Mouse (Mus musculus): ENCODE data around the gene Krt28. TPM values are rescaled to one million over a fixed set of nuclear protein-coding genes. Genes with fewer than 3 reads are reported as not detected.
A peak's percentile ranks its signal among the peaks of the same experiment; 100 is the strongest.

Krt28 gene
- polyA plus RNA-seq, 1 experiment from 2014 or later: 0.29 TPM

DNA sequence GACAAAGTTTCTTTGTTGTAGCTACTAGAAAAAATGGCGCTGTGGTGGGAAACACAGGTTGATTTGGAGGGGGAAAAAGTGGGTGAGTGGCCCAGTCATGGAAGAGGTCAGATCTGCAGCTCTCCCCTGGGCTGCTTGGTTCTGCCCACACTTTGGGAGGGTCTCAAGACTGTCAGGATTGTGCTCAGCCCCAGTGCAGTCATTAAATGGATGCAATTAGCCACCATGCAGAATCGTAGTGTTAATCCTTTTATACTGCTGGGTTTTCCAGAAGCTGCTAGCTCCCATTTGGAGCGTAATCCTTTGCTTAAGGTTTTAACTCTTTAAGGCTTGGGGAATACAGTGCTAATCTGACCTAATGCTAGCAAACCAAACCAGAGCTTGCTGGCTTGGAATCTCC lies 21.3 kb upstream of the Krt28 start:
- WGBS: 40% methylated on average over 3 of the region's 3 CpGs
- no peaks in the 10 kb centered on the region for H3K36me3 ChIP-seq
- no peaks in the 10 kb centered on the region for H3K4me1 ChIP-seq
- ATAC-seq (ENCODE audit: insufficient number of reproducible peaks, insufficient read depth, low FRiP score, low TSS enrichment): no peak
- no peak overlapping the region for H3K27ac ChIP-seq
- H3K9me3 ChIP-seq: no peaks in the 10 kb centered on the region
- no peak overlapping the region for H3K4me3 ChIP-seq
- no peak overlapping the region for H3K4me2 ChIP-seq (replicated peaks)
- H3K9ac ChIP-seq: no peak overlapping the region
- H3K27me3 ChIP-seq: no peaks in the 10 kb centered on the region

DNA sequence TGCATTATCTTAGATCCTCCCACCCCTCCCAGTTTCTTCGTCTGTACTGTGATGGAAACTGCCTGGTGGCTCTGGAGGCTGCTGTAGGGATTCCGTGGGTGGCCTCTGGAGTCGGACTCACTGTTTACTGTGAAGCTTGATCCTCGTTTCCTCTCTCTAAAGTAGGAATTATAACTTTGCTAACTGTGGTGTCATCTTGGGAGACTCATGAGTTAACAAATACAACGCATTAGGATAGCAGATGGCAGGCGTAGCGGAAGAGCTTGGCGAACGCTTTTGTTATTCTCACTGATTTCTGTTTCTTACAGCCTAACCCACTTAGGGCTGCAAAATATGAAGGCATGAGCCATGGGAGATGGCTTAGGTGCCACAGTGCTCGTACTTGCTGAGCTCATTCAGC lies 17.8 kb upstream of the Krt28 start:
- no peak overlapping the region for H3K4me3 ChIP-seq
- no peaks in the 10 kb centered on the region for H3K9me3 ChIP-seq
- ATAC-seq (ENCODE audit: insufficient number of reproducible peaks, insufficient read depth, low FRiP score, low TSS enrichment): no peak
- no peak overlapping the region for H3K27ac ChIP-seq
- 84% methylated on average over 10 of the region's 10 CpGs for WGBS
- no peak overlapping the region for H3K9ac ChIP-seq
- no peaks in the 10 kb centered on the region for H3K4me1 ChIP-seq
- H3K4me2 ChIP-seq (replicated peaks): no peak overlapping the region
- no peaks in the 10 kb centered on the region for H3K36me3 ChIP-seq
- H3K27me3 ChIP-seq: no peaks in the 10 kb centered on the region

DNA sequence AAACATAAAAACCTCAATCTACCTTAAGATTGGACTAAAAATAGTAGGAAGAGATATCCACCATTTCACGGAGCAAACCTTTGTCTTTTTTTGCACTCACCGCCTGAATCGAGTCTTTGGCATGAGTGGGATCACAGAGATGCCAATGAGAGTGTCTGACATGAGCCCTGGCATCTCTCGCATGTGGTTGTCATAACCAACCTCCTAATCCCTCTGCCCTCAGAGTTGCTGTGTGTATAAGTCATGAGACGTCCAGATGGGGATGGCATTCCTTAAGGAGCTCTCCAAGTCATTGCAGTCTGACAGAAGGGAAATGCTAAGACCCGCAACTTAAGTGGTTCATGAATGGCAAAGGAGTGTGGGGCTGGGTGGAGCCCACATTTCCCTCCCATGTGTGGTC lies 16.7 kb upstream of the Krt28 start:
- H3K27me3 ChIP-seq: no peaks in the 10 kb centered on the region
- H3K4me3 ChIP-seq: no peak overlapping the region
- WGBS: 80% methylated on average over 6 of the region's 6 CpGs
- H3K4me1 ChIP-seq: no peaks in the 10 kb centered on the region
- no peak overlapping the region for H3K4me2 ChIP-seq (replicated peaks)
- no peaks in the 10 kb centered on the region for H3K9me3 ChIP-seq
- H3K27ac ChIP-seq: no peak overlapping the region
- H3K36me3 ChIP-seq: no peaks in the 10 kb centered on the region
- no peak for ATAC-seq (ENCODE audit: insufficient number of reproducible peaks, insufficient read depth, low FRiP score, low TSS enrichment)
- no peak overlapping the region for H3K9ac ChIP-seq

DNA sequence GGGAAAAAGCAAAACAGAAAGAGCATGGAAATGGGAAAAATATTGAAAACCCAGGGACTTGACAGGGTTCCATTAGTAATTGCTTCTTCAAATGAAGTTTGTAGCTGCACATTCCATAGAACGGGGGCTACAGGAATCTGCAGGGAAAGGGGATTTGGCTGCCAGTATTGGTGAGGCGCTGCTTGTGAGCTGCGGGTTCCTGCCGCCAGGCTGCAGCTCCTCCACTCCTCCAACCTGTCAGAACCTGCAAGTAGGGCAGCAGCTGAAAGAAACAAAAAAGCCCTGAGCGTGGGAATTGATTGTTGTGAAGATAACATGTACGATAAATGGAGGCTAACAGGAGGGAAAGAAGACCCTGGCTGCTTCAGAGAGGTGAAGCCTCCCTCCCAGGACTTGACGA lies 16.2 kb upstream of the Krt28 start:
- no peaks in the 10 kb centered on the region for H3K9me3 ChIP-seq
- WGBS: 81% methylated on average over 7 of the region's 7 CpGs
- H3K4me3 ChIP-seq: no peak overlapping the region
- no peak for ATAC-seq (ENCODE audit: insufficient number of reproducible peaks, insufficient read depth, low FRiP score, low TSS enrichment)
- no peaks in the 10 kb centered on the region for H3K36me3 ChIP-seq
- no peak overlapping the region for H3K4me2 ChIP-seq (replicated peaks)
- H3K4me1 ChIP-seq: no peaks in the 10 kb centered on the region
- no peak overlapping the region for H3K27ac ChIP-seq
- H3K9ac ChIP-seq: no peak overlapping the region
- no peaks in the 10 kb centered on the region for H3K27me3 ChIP-seq

DNA sequence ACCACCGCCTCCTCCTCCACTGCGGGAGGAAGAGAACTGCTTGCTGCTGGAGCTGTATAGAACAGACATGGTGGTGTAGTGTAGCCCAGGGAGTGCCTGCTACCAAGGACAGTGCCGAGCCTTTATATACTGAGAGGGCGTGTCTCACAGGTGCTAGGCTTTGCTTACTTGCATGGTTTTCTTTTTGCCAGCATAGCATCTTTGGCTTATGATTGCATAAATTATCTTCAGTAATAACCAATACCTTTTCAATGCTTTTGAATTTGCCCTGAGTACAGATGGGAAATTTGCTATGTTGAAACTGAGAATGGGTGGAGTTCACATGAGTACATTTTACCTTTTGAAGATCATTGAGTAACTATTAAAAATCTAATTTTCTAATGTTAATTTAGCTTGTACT lies 14.6 kb upstream of the Krt28 start, which contains the start of gene Krt10:
Krt10 (minus strand) TSS at position 101 of the 400 bp plus-strand sequence.
- Histone ChIP-seq H3K9me3 (no peaks in the 10 kb centered on the region), H3K27me3 (no peaks in the 10 kb centered on the region), H3K4me1 (no peaks in the 10 kb centered on the region), H3K36me3 (no peaks in the 10 kb centered on the region), H3K4me2 (replicated peaks) (no peak within 1 kb of the TSS), H3K27ac (no peak within 1 kb of the TSS), H3K4me3 (no peak within 1 kb of the TSS), H3K9ac (no peak within 1 kb of the TSS)
- WGBS: 82% methylated on average over 4 of the region's 4 CpGs
- ATAC-seq (ENCODE audit: insufficient number of reproducible peaks, insufficient read depth, low FRiP score, low TSS enrichment): no peak

DNA sequence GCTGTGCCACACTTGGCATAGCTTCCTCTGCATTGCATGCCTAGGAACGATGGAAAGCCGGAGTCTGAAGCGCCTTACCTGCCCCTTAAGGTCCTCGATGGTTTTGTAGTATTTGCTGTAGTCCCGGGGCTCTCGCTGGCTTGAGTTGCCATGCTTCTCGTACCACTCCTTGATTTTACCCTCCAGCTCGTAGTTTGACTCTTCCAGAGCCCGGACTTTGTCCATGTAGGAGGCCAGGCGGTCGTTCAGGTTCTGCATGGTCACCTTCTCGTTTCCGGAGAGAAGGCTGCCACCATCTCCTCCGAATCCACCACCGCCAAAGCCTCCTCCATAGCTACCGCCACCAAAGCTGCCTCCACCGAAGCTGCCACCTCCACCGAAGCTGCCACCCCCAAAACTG lies 14.0 kb upstream of the Krt28 start:
- H3K9ac ChIP-seq: no peak overlapping the region
- H3K27ac ChIP-seq: no peak overlapping the region
- no peaks in the 10 kb centered on the region for H3K27me3 ChIP-seq
- H3K36me3 ChIP-seq: no peaks in the 10 kb centered on the region
- H3K4me1 ChIP-seq: no peaks in the 10 kb centered on the region
- no peak overlapping the region for H3K4me3 ChIP-seq
- H3K4me2 ChIP-seq (replicated peaks): no peak overlapping the region
- ATAC-seq (ENCODE audit: insufficient number of reproducible peaks, insufficient read depth, low FRiP score, low TSS enrichment): no peak
- H3K9me3 ChIP-seq: no peaks in the 10 kb centered on the region
- WGBS: 93% methylated on average over 18 of the region's 18 CpGs

DNA sequence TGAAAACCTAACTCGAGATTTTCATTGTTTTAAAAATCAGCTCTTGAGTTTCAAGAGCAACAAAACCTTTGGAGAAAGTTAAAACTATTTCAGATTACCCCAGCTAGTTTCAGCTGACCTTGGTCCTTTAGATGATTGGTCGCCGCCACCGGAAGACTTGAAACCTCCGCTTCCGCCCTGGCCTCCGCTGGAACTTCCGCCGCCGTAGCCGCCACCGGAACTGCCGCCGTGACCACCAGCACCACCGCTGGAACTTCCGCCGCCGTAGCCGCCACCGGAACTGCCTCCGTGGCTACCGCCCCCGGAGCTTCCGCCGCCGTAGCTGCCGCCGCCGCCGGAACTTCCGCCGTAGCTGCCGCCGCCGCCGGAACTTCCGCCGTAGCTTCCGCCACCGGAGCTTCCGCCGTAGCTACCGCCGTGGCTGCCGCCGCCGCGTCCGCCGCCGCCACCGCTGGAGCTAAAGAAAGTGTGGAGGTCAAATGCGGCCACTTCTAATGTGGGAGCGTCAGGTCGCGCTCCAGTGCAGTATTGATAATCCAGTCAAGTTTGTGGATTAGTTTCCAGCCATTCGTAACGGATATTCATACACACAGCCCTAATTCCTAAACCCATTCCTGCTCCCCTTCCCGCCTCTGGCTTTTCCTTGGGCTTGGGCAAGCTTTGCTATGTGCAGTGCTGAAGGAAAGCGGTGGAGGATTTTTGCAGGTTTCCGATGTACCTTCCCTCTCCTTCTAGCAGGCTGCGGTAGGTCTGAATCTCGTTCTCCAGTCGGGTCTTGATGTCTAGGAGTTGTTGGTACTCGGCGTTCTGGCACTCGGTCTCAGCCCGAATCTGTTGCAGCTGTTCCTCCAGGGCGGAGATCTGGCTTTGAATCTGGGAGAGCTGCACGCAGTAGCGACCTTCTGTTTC lies 11.4 kb upstream of the Krt28 start:
- Histone ChIP-seq H3K36me3 (no peaks in the 10 kb centered on the region), H3K4me2 (replicated peaks) (peak overlapping the region; percentile 50), H3K27me3 (no peaks in the 10 kb centered on the region), H3K4me1 (no peaks in the 10 kb centered on the region), H3K4me3 (peak overlapping the region; percentile 50), H3K27ac (peak overlapping the region; percentile 96), H3K9me3 (no peaks in the 10 kb centered on the region), H3K9ac (peak overlapping the region; percentile 63)
- WGBS: 2% methylated on average over 71 of the region's 71 CpGs
- no peak for ATAC-seq (ENCODE audit: insufficient number of reproducible peaks, insufficient read depth, low FRiP score, low TSS enrichment)

DNA sequence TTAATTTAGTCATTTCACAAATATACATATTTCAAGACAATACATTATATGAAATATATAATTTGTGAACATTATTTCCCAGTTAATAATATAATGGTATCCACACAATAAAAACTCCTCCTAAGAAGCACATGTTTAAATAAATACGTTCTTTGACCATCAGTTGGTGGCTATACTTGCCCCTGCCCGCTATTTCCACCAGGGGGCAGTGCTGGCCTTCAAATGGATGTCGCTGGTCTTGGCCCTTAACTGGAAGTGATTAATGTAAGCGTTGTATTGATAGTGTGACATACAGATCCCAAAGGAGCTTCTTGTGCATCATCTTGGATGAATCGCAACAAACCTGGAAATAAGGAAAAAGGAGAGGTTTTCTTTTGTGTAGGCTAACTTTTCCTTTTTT lies 4.9 kb upstream of the Krt28 start:
- H3K27me3 ChIP-seq: no peaks in the 10 kb centered on the region
- no peak overlapping the region for H3K4me3 ChIP-seq
- no peaks in the 10 kb centered on the region for H3K4me1 ChIP-seq
- no peak for ATAC-seq (ENCODE audit: insufficient number of reproducible peaks, insufficient read depth, low FRiP score, low TSS enrichment)
- H3K9me3 ChIP-seq: no peaks in the 10 kb centered on the region
- WGBS: 15% methylated on average over 5 of the region's 5 CpGs
- no peak overlapping the region for H3K4me2 ChIP-seq (replicated peaks)
- no peak overlapping the region for H3K9ac ChIP-seq
- no peaks in the 10 kb centered on the region for H3K36me3 ChIP-seq
- no peak overlapping the region for H3K27ac ChIP-seq

DNA sequence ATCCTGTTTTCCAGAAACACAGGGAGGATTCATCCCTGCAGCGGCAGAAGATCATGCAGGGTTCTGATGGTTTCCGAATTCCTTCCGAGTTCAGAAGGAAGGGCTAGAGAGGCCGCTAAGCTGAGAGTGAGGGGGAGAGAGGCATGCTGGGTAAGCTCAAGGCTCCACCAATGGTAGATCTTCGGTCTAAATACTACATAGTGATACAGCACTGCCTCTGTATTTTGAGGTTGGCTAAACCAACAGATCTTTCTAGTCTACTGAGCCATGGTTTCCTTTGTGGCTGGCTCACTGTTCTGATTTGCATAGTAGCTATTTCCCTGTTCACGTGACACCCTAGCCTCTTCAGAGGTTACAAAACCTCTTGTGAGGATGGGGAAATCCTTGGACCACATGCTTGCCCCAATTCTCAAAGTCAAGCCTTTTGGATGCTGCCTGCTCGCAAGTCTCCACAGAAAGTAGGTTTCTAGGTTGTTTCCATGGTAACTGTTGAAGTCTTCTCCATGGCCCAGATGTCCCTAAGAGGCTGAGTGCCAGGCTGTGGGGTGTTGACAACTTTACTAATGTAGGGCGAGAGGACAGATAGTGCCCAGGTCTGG lies 4.8 kb downstream of the Krt28 start:
- H3K36me3 ChIP-seq: no peaks in the 10 kb centered on the region
- no peaks in the 10 kb centered on the region for H3K9me3 ChIP-seq
- H3K4me2 ChIP-seq (replicated peaks): no peak overlapping the region
- H3K27me3 ChIP-seq: 0 out of 2 replicates have a peak, but pooled peaks cover 2% of the 10 kb centered on the region
- no peak overlapping the region for H3K4me3 ChIP-seq
- WGBS: 85% methylated on average over 8 of the region's 8 CpGs
- no peak overlapping the region for H3K27ac ChIP-seq
- no peak overlapping the region for H3K9ac ChIP-seq
- no peaks in the 10 kb centered on the region for H3K4me1 ChIP-seq
- no peak for ATAC-seq (ENCODE audit: insufficient number of reproducible peaks, insufficient read depth, low FRiP score, low TSS enrichment)

DNA sequence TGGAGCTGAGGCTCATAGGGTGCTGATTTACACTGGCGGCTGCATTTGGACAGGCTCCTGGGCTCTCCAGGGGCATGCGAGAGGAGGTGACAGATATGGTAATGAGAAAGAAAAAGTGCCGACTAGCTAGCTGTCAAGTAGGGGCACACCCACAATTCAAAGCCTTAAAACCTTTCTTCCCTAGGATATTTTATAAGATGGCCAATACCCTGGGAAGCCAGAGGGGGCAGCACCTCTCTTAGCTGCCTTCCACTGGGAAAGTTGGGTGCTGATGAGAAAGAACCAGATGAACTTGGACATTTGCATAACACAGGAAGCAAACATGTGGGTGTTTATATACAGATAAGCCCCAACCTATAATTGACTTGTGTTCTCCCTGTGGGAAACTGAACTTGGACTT lies 5.5 kb downstream of the Krt28 start:
- no peaks in the 10 kb centered on the region for H3K36me3 ChIP-seq
- no peaks in the 10 kb centered on the region for H3K4me1 ChIP-seq
- no peak overlapping the region for H3K9ac ChIP-seq
- no peak for ATAC-seq (ENCODE audit: insufficient number of reproducible peaks, insufficient read depth, low FRiP score, low TSS enrichment)
- 0 out of 2 replicates have a peak, but pooled peaks cover 2% of the 10 kb centered on the region for H3K27me3 ChIP-seq
- no peak overlapping the region for H3K27ac ChIP-seq
- no peak overlapping the region for H3K4me3 ChIP-seq
- WGBS: 19% methylated on average over 3 of the region's 3 CpGs
- no peak overlapping the region for H3K4me2 ChIP-seq (replicated peaks)
- H3K9me3 ChIP-seq: no peaks in the 10 kb centered on the region

DNA sequence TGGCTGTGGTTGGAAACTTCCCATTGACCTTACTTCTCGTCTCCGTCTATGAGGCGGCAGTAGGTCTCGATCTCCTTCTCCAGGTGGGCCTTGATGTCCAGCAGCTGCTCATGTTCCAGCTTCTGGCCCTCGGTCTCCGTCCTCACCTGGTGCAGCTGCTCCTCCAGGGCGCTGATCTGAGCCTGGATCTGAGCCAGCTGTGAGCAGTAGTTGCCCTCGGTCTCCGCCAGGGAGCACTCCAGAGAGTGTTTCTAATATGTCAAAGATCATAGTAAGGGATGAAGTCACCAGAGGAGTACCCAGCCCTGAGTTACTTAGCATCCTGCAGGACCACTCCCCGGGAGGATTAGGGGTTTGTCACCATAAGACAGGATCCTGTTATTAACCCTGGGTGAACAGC lies 7.9 kb downstream of the Krt28 start:
- no peaks in the 10 kb centered on the region for H3K4me1 ChIP-seq

DNA sequence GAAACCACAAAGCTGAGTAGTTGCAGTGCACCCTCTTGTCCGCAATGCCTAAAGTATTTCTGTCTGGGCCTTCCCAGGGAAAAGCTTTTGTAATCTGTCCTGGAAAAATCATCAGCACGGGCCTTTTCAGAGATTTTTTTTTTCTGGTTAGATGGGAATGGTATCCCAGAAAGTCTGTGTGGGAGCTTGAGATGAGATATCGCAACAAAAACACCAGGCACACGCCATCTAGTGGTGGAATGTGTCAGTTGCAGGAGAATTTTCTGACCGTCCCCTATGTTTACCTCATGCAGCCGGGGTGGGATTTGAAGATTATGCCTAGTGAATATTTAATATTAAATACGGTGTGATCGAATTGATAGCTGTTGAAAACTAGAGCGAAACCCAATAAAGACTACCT lies 10.3 kb downstream of the Krt28 start:
- no peak overlapping the region for H3K4me3 ChIP-seq
- 29% methylated on average over 9 of the region's 9 CpGs for WGBS
- H3K4me2 ChIP-seq (replicated peaks): no peak overlapping the region
- ATAC-seq (ENCODE audit: insufficient number of reproducible peaks, insufficient read depth, low FRiP score, low TSS enrichment): no peak
- H3K9ac ChIP-seq: no peak overlapping the region
- no peaks in the 10 kb centered on the region for H3K9me3 ChIP-seq
- H3K4me1 ChIP-seq: no peaks in the 10 kb centered on the region
- no peaks in the 10 kb centered on the region for H3K36me3 ChIP-seq
- H3K27me3 ChIP-seq: no peaks in the 10 kb centered on the region
- no peak overlapping the region for H3K27ac ChIP-seq

More for the DNA sequence above, 7.9 kb downstream of the Krt28 start:
- no peaks in the 10 kb centered on the region for H3K36me3 ChIP-seq
- H3K4me3 ChIP-seq: no peak overlapping the region
- H3K9me3 ChIP-seq: no peaks in the 10 kb centered on the region
- ATAC-seq (ENCODE audit: insufficient number of reproducible peaks, insufficient read depth, low FRiP score, low TSS enrichment): no peak
- 45% methylated on average over 10 of the region's 10 CpGs for WGBS
- H3K27me3 ChIP-seq: 0 out of 2 replicates have a peak, but pooled peaks cover 2% of the 10 kb centered on the region
- H3K4me2 ChIP-seq (replicated peaks): no peak overlapping the region
- no peak overlapping the region for H3K27ac ChIP-seq
- H3K9ac ChIP-seq: no peak overlapping the region

Data from embryonic facial prominence, embryonic 12.5 days (tissue).